Mouse (Mus musculus): ENCODE results near the gene Kcnk15. TPM values are rescaled to one million over a fixed set of nuclear protein-coding genes. Genes with fewer than 3 reads are reported as not detected.

Gene Kcnk15
- polyA plus RNA-seq (2014; fragmentation: Illumina TruSeq; extraction: RNeasy Lipid Tissue Mini Kit (QIAGEN cat#74804); ENCODE audit: low read depth, low replicate concordance): not detected

DNA sequence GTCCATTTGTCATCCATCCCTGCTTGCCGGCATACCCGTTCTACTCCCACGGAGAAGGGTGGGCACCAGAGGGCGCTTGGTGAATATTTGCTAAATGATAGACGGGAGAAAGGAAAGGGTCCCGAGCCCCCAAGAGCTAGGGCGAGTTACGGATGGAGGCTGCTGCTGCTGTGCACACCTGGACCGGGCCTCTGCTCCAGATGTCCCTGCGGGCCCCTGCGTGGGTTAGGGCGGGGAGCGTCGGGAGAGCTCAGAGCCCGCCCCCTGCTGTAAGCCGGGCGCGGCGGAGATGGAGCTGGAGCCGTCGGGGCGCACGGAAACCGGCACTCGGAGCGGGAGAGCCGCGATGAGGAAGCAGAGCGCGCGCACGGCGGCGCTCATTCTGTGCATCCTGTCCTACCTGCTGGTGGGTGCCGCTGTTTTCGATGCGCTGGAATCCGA is at the start of gene Kcnk15:
Kcnk15 (plus strand) TSS at position 191 of the 441 bp plus-strand sequence.

GRCm38 (mm10) chr2:163820607-163821006 is 32.8 kb upstream of the Kcnk15 start, which contains the start of gene Ccn5:
Gene Ccn5, plus strand, starts transcription at chr2:163820861.

Other genes starting within 250 kb of the Kcnk15 start
- 687 TPM for gene Serinc3, start 208.5 kb upstream of the Kcnk15 start, polyA plus RNA-seq (2014; fragmentation: Illumina TruSeq; extraction: RNeasy Lipid Tissue Mini Kit (QIAGEN cat#74804); ENCODE audit: low read depth, low replicate concordance)
- gene Pkig, start 195.3 kb upstream of the Kcnk15 start, polyA plus RNA-seq (2014; fragmentation: Illumina TruSeq; extraction: RNeasy Lipid Tissue Mini Kit (QIAGEN cat#74804); ENCODE audit: low read depth, low replicate concordance): 26.8 TPM
- 0.95 TPM for gene Ada, start 103.4 kb upstream of the Kcnk15 start, polyA plus RNA-seq (2014; fragmentation: Illumina TruSeq; extraction: RNeasy Lipid Tissue Mini Kit (QIAGEN cat#74804); ENCODE audit: low read depth, low replicate concordance)
- gene Ccn5, start 32.8 kb upstream of the Kcnk15 start, polyA plus RNA-seq (2014; fragmentation: Illumina TruSeq; extraction: RNeasy Lipid Tissue Mini Kit (QIAGEN cat#74804); ENCODE audit: low read depth, low replicate concordance): not detected
- 0.85 TPM for gene Rims4, start 65.0 kb downstream of the Kcnk15 start, polyA plus RNA-seq (2014; fragmentation: Illumina TruSeq; extraction: RNeasy Lipid Tissue Mini Kit (QIAGEN cat#74804); ENCODE audit: low read depth, low replicate concordance)
- gene Ywhab, start 141.3 kb downstream of the Kcnk15 start, polyA plus RNA-seq (2014; fragmentation: Illumina TruSeq; extraction: RNeasy Lipid Tissue Mini Kit (QIAGEN cat#74804); ENCODE audit: low read depth, low replicate concordance): 286 TPM
- not detected for gene Pabpc1l, start 171.8 kb downstream of the Kcnk15 start, polyA plus RNA-seq (2014; fragmentation: Illumina TruSeq; extraction: RNeasy Lipid Tissue Mini Kit (QIAGEN cat#74804); ENCODE audit: low read depth, low replicate concordance)
- gene Stk4, start 216.7 kb downstream of the Kcnk15 start, polyA plus RNA-seq (2014; fragmentation: Illumina TruSeq; extraction: RNeasy Lipid Tissue Mini Kit (QIAGEN cat#74804); ENCODE audit: low read depth, low replicate concordance): 103 TPM
- gene Tomm34, start 217.5 kb downstream of the Kcnk15 start, polyA plus RNA-seq (2014; fragmentation: Illumina TruSeq; extraction: RNeasy Lipid Tissue Mini Kit (QIAGEN cat#74804); ENCODE audit: low read depth, low replicate concordance): 9.8 TPM